Mouse (Mus musculus) layer of hippocampus, postnatal 14 days (tissue): Measurements from ENCODE around the gene Cd247. TPM values are rescaled to one million over a fixed set of nuclear protein-coding genes. Genes with fewer than 3 reads are reported as not detected.

Source experiments
- DNase-seq, 2 experiments: peaks; one replicate each; pipeline ENCODE4 v3.0.0; 2021 to 2022; ENCODE audit warnings: low spot score in 2 of 2, mixed read lengths in 1 of 2
- total RNA-seq, 2 experiments: library from RNA; stranded (reverse); gene quantifications; 2 replicates each; pipeline ENCODE4 v1.2.3; 2021

Cd247 gene
- total RNA-seq, 2 experiments from 2014 or later, result not detected

- no peak for DNase-seq
Measured at GRCm38 (mm10) chr1:165818145-165818860, 29.8 kb downstream of the Cd247 start.

DNA sequence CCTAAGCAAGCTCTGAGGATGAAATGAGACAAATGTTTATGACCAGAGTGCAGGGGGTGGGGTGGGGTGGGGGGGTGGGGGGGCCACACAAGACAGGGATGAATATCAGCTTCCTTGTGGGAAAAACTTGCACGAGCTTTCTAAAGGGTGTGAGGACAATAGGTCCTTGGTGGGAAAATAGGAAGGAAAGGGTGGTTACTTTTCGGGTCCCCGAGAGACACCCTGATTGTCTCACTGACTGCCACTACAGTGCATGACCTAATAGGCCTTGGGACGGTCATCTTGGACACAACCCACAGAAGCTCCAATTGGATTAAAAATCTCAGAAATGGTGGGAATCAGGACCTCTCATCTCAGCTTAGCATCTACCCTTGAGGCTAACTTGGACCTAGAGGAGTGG, 30.7 kb downstream of the Cd247 start:
- DNase-seq, result no peak

- no peak for DNase-seq
Measured at GRCm38 (mm10) chr1:165822031-165822430, 33.5 kb downstream of the Cd247 start.

DNA sequence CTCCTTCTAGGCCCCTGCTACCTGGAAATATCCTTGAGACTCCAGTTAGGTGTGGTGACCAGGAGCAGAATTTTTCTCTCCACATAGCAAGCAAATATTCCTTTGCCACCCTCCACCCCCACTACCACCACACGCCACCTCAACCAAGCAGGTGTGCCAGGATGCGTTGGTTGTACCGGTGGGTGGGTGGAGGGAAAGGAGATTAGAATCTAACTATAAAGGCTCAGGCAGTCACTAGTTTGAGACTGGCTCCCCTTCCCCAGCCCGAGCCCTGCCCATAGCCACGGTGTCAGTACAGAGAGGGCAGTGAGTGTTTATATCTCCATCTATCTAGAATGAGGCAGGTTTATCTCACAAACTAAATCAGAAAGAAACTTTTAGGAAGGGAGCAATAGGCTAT, 39.7 kb downstream of the Cd247 start:
- no peak for DNase-seq

DNA sequence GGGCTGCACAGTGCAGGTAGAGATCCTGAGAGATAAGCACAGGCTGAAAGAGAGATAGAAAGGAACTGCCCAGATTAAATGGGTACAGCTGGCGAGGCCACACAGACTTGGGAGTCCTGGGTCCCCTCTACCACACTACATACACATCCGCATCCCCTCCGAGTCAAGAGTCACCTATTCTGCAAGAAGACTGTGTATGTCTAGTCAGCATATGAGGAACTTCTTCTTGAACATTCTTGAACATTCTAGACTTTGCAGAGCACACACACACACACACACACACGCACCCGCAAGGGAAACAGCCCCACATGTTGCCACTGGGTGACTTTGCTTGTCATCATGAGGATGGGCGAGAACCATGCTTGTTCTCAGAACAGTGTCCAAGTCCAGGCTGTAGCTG, 40.1 kb downstream of the Cd247 start:
- no peak for DNase-seq

DNA sequence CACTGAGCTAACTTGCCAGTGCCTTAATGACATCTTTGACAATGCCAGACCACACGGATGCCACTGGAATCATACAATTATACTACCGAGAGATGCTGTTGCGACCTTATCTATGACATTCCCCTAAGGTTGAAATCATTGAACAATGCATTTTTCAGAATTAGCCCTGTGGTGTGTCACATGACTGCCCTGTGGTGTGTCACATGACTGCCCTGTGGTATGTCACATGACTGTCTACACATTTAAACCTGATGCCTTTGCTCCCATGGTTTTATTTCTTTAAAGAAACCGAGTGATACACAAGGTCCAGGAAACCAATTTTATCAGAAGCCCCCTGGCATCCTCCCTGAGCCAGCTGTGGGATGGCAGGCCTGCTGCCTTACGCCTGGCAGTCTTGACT, 41.4 kb downstream of the Cd247 start:
- no peak for DNase-seq

- DNase-seq, result no peak
Measured at GRCm38 (mm10) chr1:165833244-165833643, 44.8 kb downstream of the Cd247 start.

- DNase-seq, result no peak
Measured at GRCm38 (mm10) chr1:165833910-165834632, 45.6 kb downstream of the Cd247 start.

GRCm38 (mm10) chr1:165834633-165834975, 46.1 kb downstream of the Cd247 start:
- DNase-seq, result no peak

- no peak for DNase-seq
Measured at GRCm38 (mm10) chr1:165836461-165836860, 48.0 kb downstream of the Cd247 start.

DNA sequence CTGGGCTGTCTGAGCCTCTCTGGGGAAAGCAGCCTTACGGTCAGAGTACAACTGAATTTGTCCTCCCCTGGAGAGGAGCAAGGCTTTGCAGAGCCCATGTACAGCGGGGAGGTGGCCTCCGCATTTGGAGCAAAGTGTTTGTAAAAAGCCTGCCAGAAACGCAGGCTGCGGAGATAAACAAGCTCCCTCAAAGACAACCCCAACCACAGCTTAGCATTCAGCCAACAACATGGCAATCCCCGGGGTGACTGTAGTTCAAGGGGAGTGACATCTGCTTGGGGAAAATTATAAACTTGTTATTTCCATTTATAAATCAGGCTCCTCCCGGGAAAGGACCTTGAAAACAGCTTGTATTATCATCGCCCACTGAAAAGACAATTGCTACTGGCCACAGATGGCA, 49.1 kb downstream of the Cd247 start:
- peak in 1 of 2 experiments; percentile 18 for DNase-seq

DNA sequence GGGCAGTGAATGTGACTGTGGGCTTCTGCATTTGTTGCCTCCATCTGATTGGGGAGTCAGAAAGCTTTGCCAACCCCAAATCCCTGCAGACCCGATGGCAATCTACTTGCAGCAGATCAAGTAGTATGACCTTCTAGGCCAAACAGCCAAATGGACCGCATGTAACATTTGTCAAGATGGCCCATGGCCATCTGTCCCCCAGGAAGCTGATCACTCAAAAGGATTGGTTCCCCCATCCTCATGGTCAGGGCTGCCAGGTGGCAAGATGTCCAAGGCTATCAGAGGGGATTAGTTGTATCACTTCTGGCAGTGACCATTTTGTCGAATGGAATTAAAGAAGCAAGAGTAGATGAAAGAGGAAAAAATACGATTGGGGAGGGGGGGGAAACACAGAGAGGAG, 50.7 kb downstream of the Cd247 start:
- no peak for DNase-seq

DNA sequence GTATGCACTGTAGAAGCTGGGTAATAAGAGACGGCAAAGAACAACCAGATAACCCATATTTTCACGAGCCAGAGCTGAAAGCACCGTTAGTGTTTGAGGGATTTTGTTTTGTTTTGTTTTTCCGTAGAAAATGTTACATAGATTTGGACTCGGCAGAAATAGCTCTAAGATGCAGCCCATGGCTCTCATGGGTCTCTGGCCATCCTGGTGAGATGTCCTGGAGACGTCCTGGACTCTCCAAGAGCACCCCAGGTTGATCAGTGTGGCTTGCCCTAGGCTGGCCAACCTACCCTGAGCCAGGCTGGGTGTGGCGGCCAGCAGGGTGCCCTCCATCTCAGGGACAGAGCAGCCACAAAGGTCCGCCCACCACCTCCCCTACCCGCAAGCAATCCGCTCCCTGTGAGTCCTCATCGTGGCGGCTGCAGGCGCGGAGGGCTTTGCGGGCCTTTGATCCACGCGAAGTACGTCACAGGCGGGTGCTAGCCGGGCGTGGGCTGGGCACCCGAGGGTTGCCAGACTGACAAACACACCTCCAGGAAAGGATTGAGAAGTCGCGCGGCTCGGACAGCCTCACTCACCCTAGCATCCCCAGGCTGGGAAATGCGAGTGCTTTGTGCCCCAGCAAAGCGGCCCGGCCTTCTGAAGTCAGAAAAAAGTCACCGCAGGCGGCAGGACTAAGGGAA, 52.2 kb downstream of the Cd247 start:
- no peak for DNase-seq

DNA sequence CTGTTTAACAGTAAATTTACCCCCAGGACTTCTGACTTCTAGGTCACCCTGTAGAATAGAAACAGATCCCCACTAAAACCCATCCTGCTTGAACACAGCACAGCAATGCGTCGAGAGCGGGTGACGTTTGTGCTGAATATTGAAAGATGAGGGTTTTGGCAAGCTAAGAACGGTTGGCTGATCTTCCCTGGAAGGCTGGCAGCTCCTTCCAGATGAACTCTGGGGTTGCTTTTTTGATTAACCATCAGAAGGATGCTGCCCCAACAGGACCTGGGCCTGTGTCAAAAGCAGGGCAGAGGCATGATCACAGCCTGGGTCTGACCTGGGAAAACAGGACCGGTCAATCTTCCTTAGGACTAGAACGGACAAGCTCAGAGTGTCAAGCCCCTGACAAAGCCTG, 53.7 kb downstream of the Cd247 start:
- no peak for DNase-seq

GRCm38 (mm10) chr1:165843586-165843985, 55.1 kb downstream of the Cd247 start:
- no peak for DNase-seq

DNA sequence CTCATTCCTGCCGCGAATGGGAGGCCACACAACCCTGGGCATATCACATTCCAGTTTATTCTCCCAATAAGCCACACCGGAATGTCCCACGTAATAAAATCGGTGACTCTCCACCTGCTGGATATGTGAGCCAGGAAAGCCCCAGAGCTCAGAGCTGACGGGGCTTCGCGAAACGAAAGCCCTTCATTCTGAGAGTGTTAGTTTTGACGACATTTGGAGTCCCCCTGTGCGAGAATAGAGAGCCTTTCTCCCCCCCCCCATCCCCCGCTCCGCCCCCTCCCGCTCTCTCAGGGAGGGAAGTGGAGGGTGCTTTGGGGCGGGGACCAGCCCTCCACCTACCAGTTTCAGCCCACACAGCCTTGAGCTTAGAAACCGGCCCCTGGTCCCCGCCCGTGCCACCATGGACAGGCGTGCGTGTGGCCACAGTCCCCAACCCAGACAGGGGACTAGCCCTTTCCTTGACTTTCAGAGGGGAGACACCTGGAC, 56.0 kb downstream of the Cd247 start:
- DNase-seq, result no peak

- DNase-seq, result no peak
Measured at GRCm38 (mm10) chr1:165844956-165845355, 56.5 kb downstream of the Cd247 start.

- DNase-seq, result no peak
Measured at GRCm38 (mm10) chr1:165845366-165845765, 56.9 kb downstream of the Cd247 start.

GRCm38 (mm10) chr1:165848417-165848816, 59.9 kb downstream of the Cd247 start:
- DNase-seq, result no peak

DNA sequence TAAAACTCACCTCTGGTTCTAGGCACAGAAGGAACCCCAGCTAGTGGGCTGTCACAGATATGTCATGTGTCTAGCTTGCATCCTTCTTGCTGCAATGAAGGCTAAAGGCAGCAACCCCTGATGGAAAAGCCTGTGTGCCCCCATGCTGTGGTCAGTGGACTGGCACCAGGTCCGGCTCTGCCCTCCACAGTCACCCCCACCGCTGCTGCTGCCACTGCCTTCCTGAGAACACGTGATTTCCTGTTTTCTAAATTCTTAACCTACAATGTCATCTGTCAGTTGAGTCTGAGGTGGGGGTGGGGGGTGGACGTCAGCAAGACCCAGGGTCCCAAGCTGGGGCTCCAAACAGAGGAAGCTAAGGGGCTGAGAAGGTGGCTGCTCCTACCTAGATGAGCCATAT, 60.4 kb downstream of the Cd247 start:
- no peak for DNase-seq

GRCm38 (mm10) chr1:165849458-165850445, 61.3 kb downstream of the Cd247 start:
- DNase-seq, result no peak
